Mouse (Mus musculus) embryonic fibroblast, embryonic 13.5 days (primary cell): ENCODE measurements around the gene Sept9.

Experiments
- CTCF ChIP-seq: IDR thresholded peaks from 2 replicates; pipeline ENCODE4 v1.5.1; 2011; ENCODE audit warnings: mild to moderate bottlenecking, control low read depth, low read length, moderate library complexity, borderline replicate concordance; ENCODE audit not compliant: insufficient read depth
- POLR2A ChIP-seq: IDR thresholded peaks from 2 replicates; pipeline ENCODE4 v1.6.1; 2011; ENCODE audit warnings: low read depth, mild to moderate bottlenecking, control low read depth, low read length, moderate library complexity

GRCm38 (mm10) chr11:117302371-117302770 lies 102.9 kb downstream of the Sept9 start:
- no peak for TF ChIP-seq POLR2A
- TF ChIP-seq CTCF, result no peak; the same call in 1 of the 2 replicates
